Mouse (Mus musculus) ES-E14 (cell line): ENCODE measurements around the gene Pkhd1.

Source experiments
- CHD2 ChIP-seq: IDR thresholded peaks from 2 replicates; pipeline ENCODE4 v1.6.1; 2014; ENCODE audit warnings: mild to moderate bottlenecking, low read depth, low read length, inconsistent platforms
- HCFC1 ChIP-seq: IDR thresholded peaks from 2 replicates; pipeline ENCODE4 v1.6.1; 2012; ENCODE audit warnings: low read length, inconsistent platforms, borderline replicate concordance; ENCODE audit not compliant: insufficient read depth
- MAFK ChIP-seq: IDR thresholded peaks from 2 replicates; pipeline ENCODE4 v1.6.1; 2014; ENCODE audit warnings: mild to moderate bottlenecking, low read depth, low read length, inconsistent platforms; ENCODE audit not compliant: insufficient read depth
- ZNF384 ChIP-seq: IDR thresholded peaks from 2 replicates; pipeline ENCODE4 v1.6.1; 2012; ENCODE audit warnings: low read depth, low read length, inconsistent platforms

DNA sequence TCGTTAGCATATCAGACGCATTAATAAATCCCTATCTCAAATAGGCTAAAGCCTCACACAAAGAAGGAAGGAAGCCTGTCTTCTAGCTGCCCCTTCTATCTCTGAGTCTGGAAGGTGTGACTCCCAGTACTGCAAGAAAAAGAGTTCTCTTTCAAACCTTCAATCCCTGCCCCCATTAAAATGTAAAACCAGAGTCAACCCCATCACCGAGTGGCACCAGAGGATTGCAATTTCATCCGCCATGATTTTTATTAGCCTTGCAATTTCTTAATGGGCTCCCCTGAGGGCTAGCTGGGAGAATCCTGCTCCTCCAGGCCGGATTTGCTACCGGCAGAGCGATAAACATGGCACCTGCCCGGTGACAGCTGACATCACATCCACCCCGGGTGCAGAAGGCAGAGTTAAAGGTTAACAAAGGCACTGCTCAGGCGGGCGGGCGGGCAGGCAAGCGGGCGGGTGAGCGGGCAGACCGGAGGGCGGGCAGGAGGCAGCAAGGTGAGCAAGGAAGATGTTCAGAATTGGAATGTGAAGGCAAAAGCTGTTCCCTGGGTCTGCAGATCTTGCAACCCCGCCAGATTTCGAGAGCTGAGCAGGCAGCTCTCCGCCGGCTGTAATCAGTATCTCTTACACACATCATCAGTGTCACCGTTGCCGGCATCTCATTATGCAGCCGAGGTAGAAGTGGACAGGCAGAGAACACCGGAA is 140.2 kb downstream of the Pkhd1 start:
- TF ChIP-seq HCFC1, result no peak
- TF ChIP-seq ZNF384, result no peak
- TF ChIP-seq MAFK, result no peak
- TF ChIP-seq CHD2, result no peak
